Comparison of ENCODE assay signal across 31 mouse cellular contexts in the genomic region with DNA sequence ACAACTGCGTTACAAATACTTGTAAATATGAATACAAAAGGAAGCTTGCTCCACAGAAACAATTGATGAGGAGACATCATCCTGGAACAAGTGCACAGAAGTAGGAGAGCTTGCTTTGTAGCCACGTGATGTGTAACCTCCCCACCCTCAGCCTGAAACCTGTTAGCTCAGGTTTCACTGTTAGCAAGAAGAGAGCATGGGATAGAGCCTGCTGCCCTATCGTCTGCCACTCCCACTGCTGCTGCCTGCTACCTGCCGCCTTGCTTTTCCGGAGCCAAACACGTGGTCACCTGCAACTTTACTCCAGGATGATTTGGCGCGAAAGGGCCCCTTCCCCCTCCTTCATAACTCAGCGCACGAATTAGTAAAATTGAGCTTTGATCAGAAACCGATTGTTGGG. TPM values are rescaled to one million over a fixed set of nuclear protein-coding genes. Genes with fewer than 3 reads are reported as not detected.
A peak's percentile ranks its signal among the peaks of the same experiment; 100 is the strongest.
DNase-seq lines count a peak whose midpoint lies in the region; ATAC-seq lines count a peak whose summit lies in the region.
"Had no signal": no experiment of that assay in that cellular context is flagged by ENCODE, and none has a peak within 500 bp of the region (broad histone marks: within the 10 kb centered on the region; RNA-seq: fewer than 3 reads in every experiment).

No protein-coding gene starts in this region.

- H3K4me3 ChIP-seq in intestine, embryonic 14.5 days (ENCODE audit: low read depth, low read length) = no peak overlapping the region
- no peak overlapping the region for H3K4me3 ChIP-seq in intestine, embryonic 16.5 days (ENCODE audit: low read length)
- H3K4me3 ChIP-seq: embryonic facial prominence, embryonic 13.5 days; embryonic facial prominence, embryonic 15.5 days; erythroblast, embryonic 14.5 days; forebrain, embryonic 10.5 days; forebrain, embryonic 12.5 days had no signal

- WGBS in intestine, embryonic 14.5 days = 82% methylated on average over 11 of the region's 11 CpGs
- 80% methylated on average over 11 of the region's 11 CpGs for WGBS in intestine, embryonic 16.5 days

- no peak overlapping the region for H3K27ac ChIP-seq in intestine, embryonic 14.5 days (ENCODE audit: low read depth)
- no peak overlapping the region for H3K27ac ChIP-seq in intestine, embryonic 16.5 days (ENCODE audit: low read length)
- H3K27ac ChIP-seq: embryonic facial prominence, embryonic 13.5 days; embryonic facial prominence, embryonic 15.5 days; forebrain, embryonic 10.5 days; forebrain, embryonic 12.5 days had no signal

- H3K9me3 ChIP-seq in intestine, embryonic 14.5 days (ENCODE audit: control insufficient read depth, low read length) = no peaks in the 10 kb centered on the region
- H3K9me3 ChIP-seq in intestine, embryonic 16.5 days (ENCODE audit: control insufficient read depth, low read length) = no peaks in the 10 kb centered on the region
- H3K9me3 ChIP-seq: embryonic facial prominence, embryonic 13.5 days; embryonic facial prominence, embryonic 15.5 days; forebrain, embryonic 12.5 days; G1E had no signal

- peak; percentile 10 for DNase-seq in intestine, embryonic 14.5 days (ENCODE audit: low spot score)
- peak; percentile 57 for DNase-seq in R1 (ENCODE audit: low read depth, low spot score)
- no peak for DNase-seq in layer of hippocampus, postnatal 36 days
- no peak for DNase-seq in lung, postnatal 25 days (ENCODE audit: low spot score)
- DNase-seq: adrenal gland, adult 8-10 months; adrenal gland, postnatal 14 days; adrenal gland, postnatal 36 days; B cell, adult 2 months; cerebellum, adult 11-12 months; cerebellum, adult 2 months; cerebellum, adult 9-11 months; cerebellum, postnatal 14 days; cerebellum, postnatal 36 days; embryo, embryonic 11 days had no signal

- H3K36me3 ChIP-seq in intestine, embryonic 14.5 days (ENCODE audit: control insufficient read depth, insufficient read depth, low read length) = no peaks in the 10 kb centered on the region
- no peaks in the 10 kb centered on the region for H3K36me3 ChIP-seq in intestine, embryonic 16.5 days (ENCODE audit: control insufficient read depth, insufficient read depth, low read length)
- H3K36me3 ChIP-seq: embryonic facial prominence, embryonic 13.5 days; embryonic facial prominence, embryonic 15.5 days; forebrain, embryonic 10.5 days; forebrain, embryonic 12.5 days; G1E had no signal

- H3K9ac ChIP-seq in intestine, embryonic 14.5 days (ENCODE audit: low read length) = no peak overlapping the region
- H3K9ac ChIP-seq in intestine, embryonic 16.5 days (ENCODE audit: low read depth, low read length) = no peak overlapping the region
- H3K9ac ChIP-seq: embryonic facial prominence, embryonic 13.5 days; embryonic facial prominence, embryonic 15.5 days; forebrain, embryonic 12.5 days had no signal

- H3K4me2 ChIP-seq in intestine, embryonic 14.5 days (ENCODE audit: low read length) = no peak overlapping the region
- H3K4me2 ChIP-seq in intestine, embryonic 16.5 days (ENCODE audit: low read depth, low read length) = no peak overlapping the region
- H3K4me2 ChIP-seq: embryonic facial prominence, embryonic 13.5 days; embryonic facial prominence, embryonic 15.5 days; forebrain, embryonic 12.5 days had no signal

- no peak for ATAC-seq in intestine, embryonic 14.5 days (replicated peaks; ENCODE audit: low FRiP score, low TSS enrichment, low read depth)
- no peak for ATAC-seq in intestine, embryonic 16.5 days
- ATAC-seq: activated CD4-positive, CD25-positive, alpha-beta regulatory T cell, adult 4 months; CD4-positive, CD25-positive, alpha-beta regulatory T cell, adult 4 months; forebrain, embryonic 14.5 days; forebrain, embryonic 16.5 days; Patski had no signal

- H3K4me1 ChIP-seq in intestine, embryonic 14.5 days (replicated peaks; ENCODE audit: control insufficient read depth, insufficient read depth, low read length) = no peaks in the 10 kb centered on the region; the same call in 1 of the 2 replicates
- H3K4me1 ChIP-seq in intestine, embryonic 16.5 days (ENCODE audit: control insufficient read depth, insufficient read depth, low read length) = 0 out of 2 replicates have a peak, but pooled peaks cover 2% of the 10 kb centered on the region
- H3K4me1 ChIP-seq: embryonic facial prominence, embryonic 13.5 days; embryonic facial prominence, embryonic 15.5 days; forebrain, embryonic 12.5 days had no signal

- no peaks in the 10 kb centered on the region for H3K27me3 ChIP-seq in intestine, embryonic 14.5 days (replicated peaks; ENCODE audit: control insufficient read depth, insufficient read depth, low read length)
- no peaks in the 10 kb centered on the region for H3K27me3 ChIP-seq in intestine, embryonic 16.5 days (replicated peaks; ENCODE audit: control insufficient read depth, insufficient read depth, low read length)
- H3K27me3 ChIP-seq: CH12.LX; embryonic facial prominence, embryonic 13.5 days; embryonic facial prominence, embryonic 15.5 days; forebrain, embryonic 12.5 days; Patski had no signal

RNA-seq across cellular contexts. Expression of a gene that starts 19.4 kb away (rescaled TPM):
- 25.2 and 26.7 TPM in 2 replicates for polyA plus RNA-seq in intestine, embryonic 14.5 days (2014; fragmentation: Nextera tagmentation; extraction: Ambion mirVana)
- polyA plus RNA-seq in intestine, embryonic 16.5 days (2015; fragmentation: Nextera tagmentation; extraction: Ambion mirVana) = 16.4 and 16.6 TPM in 2 replicates
- 10 to 100 TPM; 16.7 to 18.1 TPM for total RNA-seq in layer of hippocampus, postnatal 36 days (2021)

RNA-seq across cellular contexts. Expression of a gene that starts 58.9 kb away (rescaled TPM):
- not detected in 2 replicates for polyA plus RNA-seq in intestine, embryonic 14.5 days (2014; fragmentation: Nextera tagmentation; extraction: Ambion mirVana)
- 0.73 and 1.4 TPM in 2 replicates for polyA plus RNA-seq in intestine, embryonic 16.5 days (2015; fragmentation: Nextera tagmentation; extraction: Ambion mirVana)
- not detected for total RNA-seq in layer of hippocampus, postnatal 36 days (2021)
- total RNA-seq: adrenal gland, adult 18-20 months; adrenal gland, adult 8-10 months; adrenal gland, postnatal 14 days; adrenal gland, postnatal 36 days; CH12.LX; common myeloid progenitor, adult 5-6 weeks; G1E had no signal
- polyA plus RNA-seq: activated CD4-positive, CD25-positive, alpha-beta regulatory T cell, adult 4 months; cerebellum, adult 2 months; embryonic facial prominence, embryonic 11.5 days; embryonic facial prominence, embryonic 13.5 days; embryonic facial prominence, embryonic 15.5 days; erythroblast, embryonic 14.5 days; forebrain, embryonic 10.5 days; forebrain, embryonic 12.5 days; forebrain, embryonic 14.5 days; forebrain, embryonic 16.5 days; frontal cortex, adult 2 months; G1E; Patski had no signal

Comparison
In these comparisons a context has a peak if more than half of its experiments do, and no peak if none do; other contexts are left out.
1. DNase-seq: peak in intestine, embryonic 14.5 days (single experiment) and R1 (single experiment); none in layer of hippocampus, postnatal 36 days (0 of 2) and lung, postnatal 25 days (single experiment).